Comparison of ENCODE assay signal across 11 mouse cellular contexts in the genomic region with DNA sequence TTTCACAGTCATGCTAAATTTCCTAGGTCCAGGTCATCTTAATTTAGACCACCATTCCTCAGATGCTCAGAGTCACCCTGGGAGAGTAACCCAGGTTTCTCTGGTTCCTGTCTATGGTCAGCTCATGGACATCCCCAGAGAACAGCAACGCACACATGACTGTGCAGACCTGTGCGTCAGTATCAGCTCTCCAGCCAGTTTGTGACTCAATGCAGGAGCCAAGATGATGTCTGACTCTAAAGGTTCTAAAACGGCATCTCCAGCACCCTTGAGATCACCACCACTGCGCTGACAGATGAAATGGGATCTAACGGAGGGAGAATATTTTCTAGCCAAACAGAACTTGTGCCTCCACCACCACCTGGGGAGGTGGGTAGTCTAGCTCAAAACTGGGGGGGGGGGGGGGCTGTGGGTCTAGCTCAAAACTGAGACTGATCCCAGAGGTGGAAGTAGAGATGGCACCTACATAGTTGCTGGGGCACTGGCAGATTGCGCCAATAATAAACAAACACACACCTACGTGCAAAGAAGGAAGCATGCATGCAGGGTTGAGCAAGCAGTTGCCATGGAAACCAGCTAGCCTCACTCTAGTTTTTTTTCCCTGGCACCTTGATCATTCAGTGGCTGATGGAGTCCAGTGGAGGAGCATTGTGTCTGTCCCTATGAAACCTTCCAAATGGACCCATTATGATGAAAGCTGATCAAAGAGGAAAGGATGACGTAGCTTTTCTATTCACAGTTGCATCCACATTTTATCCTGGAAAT.
DNase-seq lines count a peak whose midpoint lies in the region.
"Had no signal": no experiment of that assay in that cellular context is flagged by ENCODE, and none has a peak within 500 bp of the region (broad histone marks: within the 10 kb centered on the region; RNA-seq: fewer than 3 reads in every experiment).

No protein-coding gene starts in this region.

- intact Hi-C loops in heart, postnatal 10 days (cut with DNase I): no loop called here

- peak; percentile 62 for DNase-seq in heart, adult 11 months
- no peak for DNase-seq in heart, postnatal 10 days
- peak; percentile 14 to 21 for DNase-seq in lung, adult 18-20 months
- no peak for DNase-seq in lung, postnatal 10 days
- peak; percentile 28 for DNase-seq in brain, embryonic 18.5 days (ENCODE audit: low read depth, low spot score)
- DNase-seq in mesoderm, embryonic 11.5 days (ENCODE audit: low read depth, low spot score): peak; percentile 2
- DNase-seq in spleen, postnatal 10 days (ENCODE audit: low spot score in 2 of 2): no peak
- DNase-seq in thymus, postnatal 25 days: no peak
- DNase-seq: cerebellum, adult 11 months; lung, adult 2 months; thymus, postnatal 36 days had no signal

Comparison
In these comparisons a context has a peak if more than half of its experiments do, and no peak if none do; other contexts are left out.
1. DNase-seq: peak in heart, adult 11 months (single experiment), lung, adult 18-20 months (2 of 2), brain, embryonic 18.5 days (single experiment) and mesoderm, embryonic 11.5 days (single experiment); none in heart, postnatal 10 days (0 of 2), lung, postnatal 10 days (single experiment), spleen, postnatal 10 days (0 of 2) and thymus, postnatal 25 days (single experiment).